Mouse (Mus musculus) kidney, adult 2 months (tissue): ENCODE measurements around the gene Gadd45g. TPM values are rescaled to one million over a fixed set of nuclear protein-coding genes. Genes with fewer than 3 reads are reported as not detected.

Experiments used
- DNase-seq: peaks from one replicate; pipeline ENCODE4 v3.0.0; 2021
- H3K27ac ChIP-seq: fragments of 200-500 bp; 2 replicates; pipeline ENCODE4 v1.5.1; 2012; ENCODE audit warnings: low read depth, low read length, control low read depth, inconsistent platforms; ENCODE audit not compliant: insufficient read depth
- H3K27me3 ChIP-seq: fragments of 200-500 bp; replicated peaks from 2 replicates; pipeline ENCODE4 v1.6.1; 2012; ENCODE audit warnings: mild to moderate bottlenecking, moderate library complexity, low read length, inconsistent platforms; ENCODE audit not compliant: control insufficient read depth, insufficient read depth
- H3K36me3 ChIP-seq: fragments of 200-500 bp; 2 replicates; pipeline ENCODE4 v1.6.1; 2012; ENCODE audit warnings: mild to moderate bottlenecking, moderate library complexity, low read length, inconsistent platforms; ENCODE audit not compliant: control insufficient read depth, insufficient read depth
- H3K4me1 ChIP-seq: fragments of 200-500 bp; 2 replicates; pipeline ENCODE4 v1.6.1; 2011; ENCODE audit warnings: low read length; ENCODE audit not compliant: control insufficient read depth, insufficient read depth
- H3K4me3 ChIP-seq: fragments of 200-500 bp; 2 replicates; pipeline ENCODE4 v1.5.1; 2011; ENCODE audit warnings: mild to moderate bottlenecking, low read depth, low read length, control low read depth; ENCODE audit not compliant: insufficient read depth
- CTCF ChIP-seq: fragments of 200-500 bp; conservative IDR thresholded peaks from 2 replicates; pipeline ENCODE4 v1.5.1; 2011; ENCODE audit warnings: low read depth, mild to moderate bottlenecking, control low read depth, low read length, moderate library complexity, mixed read lengths; ENCODE audit not compliant: insufficient read depth, insufficient read length
- POLR2A ChIP-seq: fragments of 200-500 bp; IDR thresholded peaks from one replicate; pipeline ENCODE4 v1.6.1; 2011; ENCODE audit warnings: low read depth, low read length, control low read depth
- WGBS: fragments of 180-500 bp; shearing (Covaris S2); methylation state at CpG from one replicate; pipeline ENCODE4 v1.1.7; 2018; 5-methylcytosine and 5-hydroxymethylcytosine counted together
- polyA plus RNA-seq: library from polyadenylated mRNA; depleted of rRNA; stranded (reverse); fragments of >200 nt; gene quantifications from 2 replicates; pipeline ENCODE4 v1.2.3, GENCODE M21; 2012

The Gadd45g gene
- polyA plus RNA-seq, 1 experiment: 57.2 TPM

GRCm38 (mm10) chr13:51855584-51855983 lies 9.1 kb downstream of the Gadd45g start:
- Histone ChIP-seq H3K4me3 (no peak overlapping the region), H3K27me3 (no peaks in the 10 kb centered on the region), H3K36me3 (no peaks in the 10 kb centered on the region), H3K27ac (no peak overlapping the region), H3K4me1 (peaks cover 11% of the 10 kb centered on the region; the same call in 1 of the 2 replicates)
- WGBS: 84% methylated on average over 5 of the region's 5 CpGs
- TF ChIP-seq CTCF (no peak), POLR2A (no peak)
- DNase-seq: no peak

- WGBS: 43% methylated on average over 5 of the region's 5 CpGs
These were observed 10.7 kb downstream of the Gadd45g start for GRCm38 (mm10) chr13:51857156-51857555.

DNA sequence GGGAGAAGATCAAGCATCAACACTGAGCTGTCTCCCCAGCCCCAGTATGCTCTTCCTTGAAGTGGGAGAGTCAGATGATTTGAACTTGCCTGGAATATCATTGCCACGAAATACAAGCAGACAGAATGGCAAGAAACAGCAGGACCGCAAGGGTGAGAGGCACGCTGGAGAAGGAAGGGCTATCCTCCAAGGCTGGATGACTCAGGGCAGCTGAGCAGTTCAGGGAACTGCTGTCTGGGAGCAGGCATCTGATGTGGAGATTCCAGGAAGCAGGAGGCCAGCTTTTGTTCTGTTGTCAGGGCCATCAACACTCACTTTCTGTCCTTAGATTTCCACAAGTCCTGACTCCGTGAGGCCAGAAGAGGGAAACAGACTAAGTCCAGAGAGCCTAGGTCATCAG lies 12.0 kb downstream of the Gadd45g start:
- DNase-seq: no peak
- 72% methylated on average over 4 of the region's 4 CpGs for WGBS
- peaks cover 7% of the 10 kb centered on the region; the same call in 1 of the 2 replicates for H3K4me1 ChIP-seq

More at GRCm38 (mm10) chr13:51857156-51857555, 10.7 kb downstream of the Gadd45g start:
- Histone ChIP-seq H3K36me3 (no peaks in the 10 kb centered on the region), H3K27ac (no peak overlapping the region), H3K27me3 (no peaks in the 10 kb centered on the region), H3K4me3 (no peak overlapping the region), H3K4me1 (peaks cover 11% of the 10 kb centered on the region; the same call in 1 of the 2 replicates)
- TF ChIP-seq CTCF (no peak), POLR2A (no peak)
- peak; percentile 50 for DNase-seq

GRCm38 (mm10) chr13:51859174-51859573 lies 12.7 kb downstream of the Gadd45g start:
- Histone ChIP-seq H3K36me3 (no peaks in the 10 kb centered on the region), H3K4me3 (no peak overlapping the region), H3K27ac (no peak overlapping the region), H3K4me1 (peaks cover 7% of the 10 kb centered on the region; the same call in 1 of the 2 replicates), H3K27me3 (no peaks in the 10 kb centered on the region)
- DNase-seq: no peak
- TF ChIP-seq CTCF (no peak), POLR2A (no peak)
- 93% methylated on average over 8 of the region's 8 CpGs for WGBS

More for the DNA sequence above, 12.0 kb downstream of the Gadd45g start:
- no peak overlapping the region for H3K4me3 ChIP-seq
- H3K27me3 ChIP-seq: no peaks in the 10 kb centered on the region
- no peaks in the 10 kb centered on the region for H3K36me3 ChIP-seq
- H3K27ac ChIP-seq: no peak overlapping the region
- TF ChIP-seq CTCF (no peak), POLR2A (no peak)

DNA sequence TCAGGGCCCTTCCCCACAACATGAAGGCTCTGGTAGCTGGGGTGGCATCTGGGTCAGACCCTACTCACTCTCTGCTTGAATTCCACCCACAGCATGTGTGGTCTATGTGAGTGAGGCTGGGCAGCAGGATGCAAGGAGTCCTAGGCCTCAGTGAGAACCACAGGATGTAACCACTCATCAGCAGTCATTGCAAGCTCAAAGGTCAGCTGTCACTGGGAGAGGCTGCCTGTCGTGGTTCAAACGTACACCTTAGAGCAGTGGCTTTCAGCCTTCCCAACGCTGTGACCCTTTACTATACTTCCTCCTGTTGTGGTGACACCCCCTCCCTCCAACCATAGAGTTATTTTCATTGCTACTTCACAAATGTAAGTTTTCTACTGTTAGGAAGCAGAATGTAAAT lies 13.3 kb downstream of the Gadd45g start:
- 61% methylated on average over 3 of the region's 3 CpGs for WGBS
- peaks cover 7% of the 10 kb centered on the region; the same call in 1 of the 2 replicates for H3K4me1 ChIP-seq
- TF ChIP-seq POLR2A: no peak
- TF ChIP-seq CTCF: no peak

GRCm38 (mm10) chr13:51862750-51863149 lies 16.3 kb downstream of the Gadd45g start:
- Histone ChIP-seq H3K4me3 (no peak overlapping the region), H3K36me3 (no peaks in the 10 kb centered on the region), H3K27me3 (no peaks in the 10 kb centered on the region), H3K4me1 (peaks cover 9% of the 10 kb centered on the region; the same call in 1 of the 2 replicates), H3K27ac (no peak overlapping the region)
- no peak for TF ChIP-seq POLR2A
- TF ChIP-seq CTCF: no peak
- WGBS: 88% methylated on average over 1 of the region's 1 CpGs
- no peak for DNase-seq

More for the DNA sequence above, 13.3 kb downstream of the Gadd45g start:
- no peaks in the 10 kb centered on the region for H3K36me3 ChIP-seq
- no peak overlapping the region for H3K27ac ChIP-seq
- no peak for DNase-seq
- no peak overlapping the region for H3K4me3 ChIP-seq
- no peaks in the 10 kb centered on the region for H3K27me3 ChIP-seq

- WGBS: 27% methylated on average over 11 of the region's 11 CpGs
- DNase-seq: peak; percentile 94
These were observed 19.7 kb downstream of the Gadd45g start for GRCm38 (mm10) chr13:51866151-51866659.

More at GRCm38 (mm10) chr13:51866151-51866659, 19.7 kb downstream of the Gadd45g start:
- Histone ChIP-seq H3K4me3 (no peak overlapping the region), H3K36me3 (no peaks in the 10 kb centered on the region), H3K27ac (peak overlapping the region; percentile 96), H3K4me1 (peaks cover 32% of the 10 kb centered on the region; the same call in 1 of the 2 replicates), H3K27me3 (no peaks in the 10 kb centered on the region)
- TF ChIP-seq CTCF: no peak
- no peak for TF ChIP-seq POLR2A
